20 mouse cellular contexts compared by ENCODE assay signal in genomic region chr2:37351671-37352070, GRCm38 (mm10). TPM values are rescaled to one million over a fixed set of nuclear protein-coding genes. Genes with fewer than 3 reads are reported as not detected.
DNase-seq lines count a peak whose midpoint lies in the region; ATAC-seq and TF ChIP-seq lines count a peak whose summit lies in the region.
"Had no signal": no experiment of that assay in that cellular context is flagged by ENCODE, and none has a peak within 500 bp of the region (broad histone marks: within the 10 kb centered on the region; RNA-seq: fewer than 3 reads in every experiment).

No protein-coding gene starts in this region.

- no peak for ATAC-seq in granulocyte monocyte progenitor cell, adult 5-6 weeks (replicated peaks; ENCODE audit: poor library complexity, severe bottlenecking)
- ATAC-seq: forebrain, postnatal 0 days had no signal

- WGBS in kidney, adult 2 months = 76% methylated on average over 7 of the region's 7 CpGs

- TF ChIP-seq POLR2A in kidney, adult 2 months (IDR thresholded peaks at IDR 0.05; ENCODE audit: low read depth, low read length) = no peak

- no peak for TF ChIP-seq CTCF in kidney, adult 2 months (conservative IDR thresholded peaks at IDR 0.05; ENCODE audit: insufficient read depth, insufficient read length, low read depth, low read length)

- peak; percentile 70 for DNase-seq in kidney, adult 2 months
- DNase-seq in kidney, adult 18-20 months = no peak
- DNase-seq in right cerebral cortex, adult 2 months (ENCODE audit: low spot score in 2 of 2) = peak; percentile 55 to 63
- DNase-seq in right cerebral cortex, postnatal 14 days = no peak
- DNase-seq in left cerebral cortex, postnatal 14 days (ENCODE audit: low spot score in 2 of 2) = peak; percentile 49 to 50
- no peak for DNase-seq in gastrocnemius, postnatal 25 days
- DNase-seq: cerebellum, adult 2 months; forebrain, postnatal 0 days; heart, adult 2 months; thymus, adult 18-20 months had no signal

- intact Hi-C loops in left cerebral cortex, postnatal 14 days (cut with DNase I) = no loop called here

- no peaks in the 10 kb centered on the region for H3K4me1 ChIP-seq in kidney, adult 2 months (ENCODE audit: control insufficient read depth, insufficient read depth, low read length)
- H3K4me1 ChIP-seq: limb, embryonic 13.5 days; neural tube, embryonic 13.5 days had no signal

- no peak overlapping the region for H3K4me3 ChIP-seq in kidney, adult 2 months (ENCODE audit: insufficient read depth, low read depth, low read length)
- H3K4me3 ChIP-seq: heart, adult 2 months; limb, embryonic 13.5 days; neural tube, embryonic 13.5 days had no signal

- no peaks in the 10 kb centered on the region for H3K27me3 ChIP-seq in kidney, adult 2 months (replicated peaks; ENCODE audit: control insufficient read depth, insufficient read depth, low read length)
- H3K27me3 ChIP-seq: limb, embryonic 13.5 days; neural tube, embryonic 13.5 days had no signal

- H3K36me3 ChIP-seq in kidney, adult 2 months (ENCODE audit: control insufficient read depth, insufficient read depth, low read length) = peaks cover 10% of the 10 kb centered on the region

- no peak overlapping the region for H3K27ac ChIP-seq in kidney, adult 2 months (ENCODE audit: insufficient read depth, low read depth, low read length)
- H3K27ac ChIP-seq: heart, adult 2 months; hindbrain, embryonic 14.5 days; limb, embryonic 13.5 days; neural tube, embryonic 13.5 days had no signal

RNA-seq across cellular contexts. Expression of gene Pdcl, which starts 7.5 kb away (rescaled TPM):
- 9.2 and 12.3 TPM in 2 replicates for polyA plus RNA-seq in kidney, adult 2 months (2012; rRNA removed)
- 10 to 100 TPM; 22.4 to 25.2 TPM for total RNA-seq in left cerebral cortex, postnatal 14 days (2021)
- total RNA-seq in gastrocnemius, postnatal 25 days (2021) = 10 to 100 TPM; 11.3 to 12.7 TPM
- total RNA-seq in granulocyte monocyte progenitor cell, adult 5-6 weeks (2014; fragmentation: Nextera tagmentation) = 17.2 and 19.5 TPM in 2 replicates
- total RNA-seq in granulocyte monocyte progenitor cell, adult 5-6 weeks (2017) = 66.6 and 74.6 TPM in 2 replicates

RNA-seq across cellular contexts. Expression of gene Olfr368, which starts 25.4 kb away (rescaled TPM):
- polyA plus RNA-seq in kidney, adult 2 months (2012; rRNA removed) = not detected in 2 replicates
- not detected for total RNA-seq in left cerebral cortex, postnatal 14 days (2021)
- not detected for total RNA-seq in gastrocnemius, postnatal 25 days (2021)
- not detected in 2 replicates for total RNA-seq in granulocyte monocyte progenitor cell, adult 5-6 weeks (2014; fragmentation: Nextera tagmentation)
- not detected in 2 replicates for total RNA-seq in granulocyte monocyte progenitor cell, adult 5-6 weeks (2017)
- total RNA-seq: forebrain, postnatal 0 days; heart, adult 2 months; megakaryocyte, adult 5-6 weeks; MEL; midbrain, postnatal 0 days had no signal
- polyA plus RNA-seq: cerebellum, adult 2 months; cortical plate, adult 2 months; forebrain, postnatal 0 days; heart, adult 2 months; heart, postnatal 0 days; hindbrain, embryonic 14.5 days; limb, embryonic 13.5 days; liver, embryonic 16.5 days; midbrain, postnatal 0 days; neural tube, embryonic 13.5 days had no signal

Comparison
In these comparisons a context has a peak if more than half of its experiments do, and no peak if none do; other contexts are left out.
1. DNase-seq: peak in kidney, adult 2 months (single experiment), right cerebral cortex, adult 2 months (2 of 2) and left cerebral cortex, postnatal 14 days (2 of 2); none in kidney, adult 18-20 months (single experiment), right cerebral cortex, postnatal 14 days (single experiment) and gastrocnemius, postnatal 25 days (single experiment).